Mouse (Mus musculus) embryo, embryonic 9.5 days (tissue): ENCODE measurements around the gene Ganab.

Experiments
- DNase-seq: peaks from one replicate; pipeline ENCODE4 v3.0.0-alpha.2; 2017; ENCODE audit errors: extremely low spot score

Gene Ganab

GRCm38 (mm10) chr19:8929224-8930088 is 31.6 kb downstream of the Ganab start, which contains the start of the genes Rom1 and Eml3:
Gene Rom1 (minus strand): TSS chr19:8929356.
Gene Eml3 (plus strand): TSS chr19:8929552.
- DNase-seq, result peak; percentile 91

DNA sequence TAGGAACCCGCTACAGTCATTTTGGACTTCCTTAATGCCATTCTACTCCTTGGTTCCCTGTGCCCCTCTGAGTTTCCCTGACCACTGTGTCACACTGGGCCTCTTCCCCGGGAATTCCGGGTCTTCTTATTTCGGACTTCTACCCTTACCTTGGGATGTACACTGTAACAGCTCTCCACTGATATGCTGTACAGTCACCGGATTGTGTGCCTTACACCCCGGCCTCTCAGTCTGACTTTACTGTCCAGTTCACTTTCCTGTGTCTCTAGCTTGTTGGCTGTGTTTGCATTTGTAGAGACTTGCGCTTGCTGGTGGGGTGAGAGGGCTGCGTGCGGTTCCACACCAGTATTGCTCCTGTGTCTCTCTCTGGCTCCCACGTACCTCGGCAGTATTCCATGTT is 32.2 kb downstream of the Ganab start:
- DNase-seq, result no peak

- DNase-seq, result no peak
Observed at GRCm38 (mm10) chr19:8930771-8931170, 32.9 kb downstream of the Ganab start.

DNA sequence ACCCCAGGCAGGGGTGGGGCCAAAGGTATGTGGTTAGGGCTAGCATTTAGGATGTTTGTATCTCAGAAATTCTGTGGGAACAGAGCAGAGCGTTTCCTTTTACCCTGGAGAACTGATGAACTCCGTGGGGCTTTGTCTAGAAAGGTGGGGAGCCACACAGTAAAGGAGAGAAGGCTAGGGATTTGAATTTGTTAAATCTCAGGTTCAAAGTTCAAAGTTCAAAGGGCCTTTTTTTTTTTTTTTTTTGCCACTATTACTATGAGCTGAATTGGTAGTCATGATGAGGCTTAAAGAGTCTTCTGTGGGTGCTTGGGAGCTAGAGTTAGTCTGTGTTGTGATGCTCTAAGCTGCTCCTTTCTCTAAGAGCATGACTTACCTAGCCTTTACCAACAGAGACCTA is 38.9 kb downstream of the Ganab start:
- DNase-seq, result no peak

DNA sequence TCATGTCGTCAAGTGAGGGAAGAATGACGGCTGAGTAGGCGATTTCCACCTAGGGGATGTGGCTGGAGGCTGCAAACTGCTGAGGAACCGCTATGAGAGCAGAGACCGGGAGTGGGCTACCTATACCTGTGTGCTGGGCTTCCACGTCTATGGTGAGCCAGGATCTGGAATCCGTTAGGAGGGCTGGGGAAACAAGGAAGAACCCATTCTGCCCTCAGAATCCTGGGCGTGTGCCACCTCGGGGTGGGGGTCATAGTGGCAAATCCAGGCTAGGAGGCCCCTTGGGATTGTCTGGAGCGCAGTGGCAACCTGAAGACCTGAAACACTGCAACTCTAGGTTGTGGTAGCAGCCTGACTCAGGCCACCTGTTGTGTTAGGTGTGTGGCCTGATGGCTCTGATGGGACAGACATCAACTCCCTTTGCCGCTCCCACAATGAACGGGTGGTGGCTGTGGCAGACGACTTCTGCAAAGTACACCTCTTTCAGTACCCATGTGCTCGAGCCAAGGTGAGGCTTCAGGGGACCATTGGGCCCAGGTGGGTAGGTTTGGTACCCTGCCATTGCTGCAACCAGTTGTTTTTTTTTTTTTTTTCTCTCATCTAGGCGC is 42.8 kb downstream of the Ganab start:
- DNase-seq, result no peak

- DNase-seq, result no peak
Observed at GRCm38 (mm10) chr19:8941136-8941514, 43.3 kb downstream of the Ganab start.

- peak; percentile 98 for DNase-seq
Observed at GRCm38 (mm10) chr19:8941515-8942217, 43.8 kb downstream of the Ganab start, which contains the start of gene Mta2. Gene Mta2 (plus strand): TSS chr19:8941875.

DNA sequence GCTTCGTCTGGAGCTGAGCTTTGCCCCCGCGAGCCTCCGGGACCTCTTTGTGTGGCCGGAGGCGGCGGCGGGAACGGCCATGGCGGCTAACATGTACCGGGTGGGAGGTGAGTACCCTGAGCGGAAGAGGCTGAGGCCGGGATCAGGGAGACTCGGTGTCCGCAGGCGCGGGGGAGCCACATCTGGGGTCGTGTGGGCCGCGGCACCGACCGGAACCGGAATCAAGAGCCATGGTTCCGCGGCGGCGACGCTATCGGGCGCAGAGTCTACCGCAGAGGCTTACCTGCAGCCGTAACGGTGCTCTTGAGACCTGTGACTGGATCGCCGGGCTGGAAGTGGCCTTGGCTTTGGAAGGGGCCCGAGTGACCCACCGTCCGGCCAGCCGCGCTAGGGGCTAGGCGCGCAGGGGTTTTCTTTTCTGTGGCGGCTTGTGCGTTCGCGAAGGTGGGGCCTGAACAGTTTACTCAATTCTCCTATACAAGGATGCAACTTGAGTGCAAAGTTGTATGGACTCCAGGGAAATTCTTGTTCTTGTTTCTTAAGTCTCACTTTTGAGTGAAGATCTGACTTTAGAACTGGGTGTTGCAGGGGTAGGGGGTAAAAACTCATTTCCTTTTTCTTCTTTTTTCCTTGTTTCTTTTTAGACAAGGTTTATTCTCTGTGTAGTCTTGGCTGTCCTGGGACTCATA is 44.5 kb downstream of the Ganab start:
- DNase-seq, result no peak

GRCm38 (mm10) chr19:8943047-8943446 is 45.2 kb downstream of the Ganab start:
- DNase-seq, result no peak

DNA sequence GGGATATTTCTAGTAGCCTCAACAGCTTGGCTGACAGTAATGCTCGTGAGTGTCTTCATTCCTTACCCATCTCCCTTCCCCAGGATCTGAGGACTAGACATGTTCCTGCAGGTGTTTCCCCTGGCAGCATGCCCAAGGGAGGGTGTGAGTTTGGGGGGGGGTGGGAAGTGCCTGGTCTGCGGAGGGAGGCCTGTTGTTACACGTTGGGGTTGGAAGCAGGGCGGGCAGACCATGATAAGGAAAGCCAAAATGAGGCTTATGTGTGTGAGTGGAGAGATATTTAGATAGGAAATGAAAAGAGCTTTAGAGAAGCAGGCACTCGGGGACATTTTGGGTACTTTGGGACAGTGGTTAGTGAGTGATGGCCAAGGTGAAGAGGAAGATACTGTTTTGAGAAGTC is 46.2 kb downstream of the Ganab start:
- DNase-seq, result no peak

GRCm38 (mm10) chr19:8944750-8945149 is 46.9 kb downstream of the Ganab start:
- peak; percentile 53 for DNase-seq

GRCm38 (mm10) chr19:8945251-8945650 is 47.4 kb downstream of the Ganab start:
- DNase-seq, result no peak

DNA sequence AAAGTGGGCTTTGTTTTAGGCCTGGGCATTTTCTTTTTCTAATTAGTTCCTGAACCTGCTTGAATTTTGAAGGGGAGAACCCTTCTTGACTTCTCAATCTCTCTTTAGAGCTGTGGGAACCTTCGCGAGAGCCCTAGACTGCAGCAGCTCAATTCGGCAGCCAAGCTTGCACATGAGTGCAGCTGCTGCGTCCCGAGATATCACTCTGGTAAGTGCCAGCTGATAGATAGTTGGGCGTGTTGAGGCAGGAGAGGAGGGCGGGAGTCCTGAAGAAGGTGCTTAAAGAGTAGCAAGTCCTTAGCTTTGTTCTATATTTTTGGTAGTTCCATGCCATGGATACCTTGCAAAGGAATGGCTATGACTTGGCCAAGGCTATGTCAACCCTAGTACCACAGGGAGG is 49.1 kb downstream of the Ganab start:
- DNase-seq, result no peak

DNA sequence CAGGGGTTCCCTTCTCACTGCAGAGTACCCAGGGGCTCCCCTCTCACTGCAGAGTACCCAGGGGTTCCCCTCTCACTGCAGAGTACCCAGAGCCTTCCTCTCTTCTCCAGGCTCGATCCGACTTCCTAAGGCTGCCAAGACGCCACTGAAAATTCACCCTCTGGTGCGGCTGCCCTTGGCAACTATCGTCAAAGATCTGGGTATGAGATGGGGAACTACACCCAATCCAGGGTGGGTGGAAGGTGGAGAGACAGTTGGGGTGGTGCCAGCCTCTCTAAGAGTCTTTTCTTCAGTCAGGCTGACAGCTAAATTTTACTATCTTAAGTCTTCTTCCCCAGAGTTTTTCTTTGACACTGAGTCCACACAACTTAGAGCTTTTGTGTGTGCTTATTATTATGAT is 52.3 kb downstream of the Ganab start:
- no peak for DNase-seq

- DNase-seq, result no peak
Observed at GRCm38 (mm10) chr19:8952241-8952640, 54.4 kb downstream of the Ganab start.

DNA sequence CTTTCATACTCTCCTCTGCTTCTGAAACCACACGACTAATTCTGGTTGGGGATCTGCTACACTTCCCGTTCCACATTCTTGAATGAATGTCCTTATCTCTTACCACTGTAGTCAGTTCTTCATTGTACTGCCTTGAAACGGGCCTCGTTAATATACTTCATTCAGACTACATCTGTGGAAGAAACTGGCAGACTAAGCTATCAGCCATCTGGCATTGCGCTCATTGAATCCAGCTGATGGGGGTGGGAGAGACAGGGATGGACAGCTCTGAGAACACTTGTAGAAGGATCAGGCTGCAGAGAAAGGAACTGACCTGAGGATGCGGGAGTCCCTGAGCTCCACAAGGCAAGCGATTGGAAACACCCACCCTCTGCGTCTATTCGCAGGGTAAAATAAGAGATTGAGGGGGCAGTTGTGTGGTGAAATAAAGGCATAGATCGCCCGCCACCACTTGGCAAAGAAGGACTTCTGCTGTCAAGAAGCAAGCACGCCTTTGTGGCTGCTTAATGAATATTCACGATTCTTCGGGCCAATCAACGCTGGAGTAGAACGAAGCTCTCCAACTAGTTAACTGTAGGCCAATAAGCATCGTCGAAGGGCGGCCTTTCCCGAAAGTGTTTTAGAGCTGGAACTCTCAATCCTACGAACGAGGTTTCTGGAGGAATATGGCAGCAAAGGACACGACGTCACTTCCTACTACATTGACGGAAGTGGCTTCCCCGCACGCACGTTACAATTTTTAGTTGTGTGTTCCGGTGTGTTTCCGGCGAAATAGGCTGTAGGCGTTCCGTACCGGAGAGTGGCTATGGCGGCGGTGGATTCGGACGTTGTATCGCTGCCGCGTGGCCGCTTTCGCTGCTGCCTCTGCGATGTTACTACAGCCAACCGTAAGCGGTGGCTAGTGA is 55.5 kb downstream of the Ganab start, which contains the start of gene Tut1:
Gene Tut1 (plus strand): TSS at position 713 of the 905 bp plus-strand sequence.
- peak; percentile 93 for DNase-seq

- DNase-seq, result no peak
Observed at GRCm38 (mm10) chr19:8954171-8954570, 56.3 kb downstream of the Ganab start.

DNA sequence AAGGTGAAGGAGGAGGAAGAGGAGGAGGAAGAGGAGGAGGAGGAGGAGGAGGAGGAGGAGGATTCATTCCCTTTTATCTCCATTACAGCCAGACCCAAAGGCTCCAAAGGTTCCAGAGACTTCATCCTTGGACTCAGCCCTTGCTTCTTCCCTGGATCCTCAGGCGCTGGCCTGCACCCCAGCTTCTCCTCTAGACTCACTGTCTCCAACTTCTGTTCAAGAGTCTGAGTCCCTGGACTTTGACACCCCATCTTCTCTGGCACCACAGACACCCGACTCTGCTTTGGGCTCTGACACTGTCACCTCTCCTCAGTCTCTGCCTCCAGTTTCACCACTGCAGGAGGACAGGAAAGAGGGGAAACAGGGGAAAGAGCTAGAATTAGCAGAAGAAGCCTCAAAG is 64.4 kb downstream of the Ganab start:
- no peak for DNase-seq

GRCm38 (mm10) chr19:8965075-8965474 is 67.2 kb downstream of the Ganab start:
- DNase-seq, result no peak

GRCm38 (mm10) chr19:8965771-8966170 is 67.9 kb downstream of the Ganab start:
- no peak for DNase-seq

GRCm38 (mm10) chr19:8966198-8966589 is 68.3 kb downstream of the Ganab start:
- DNase-seq, result no peak
